Mouse (Mus musculus) embryonic facial prominence, embryonic 14.5 days (tissue): ENCODE measurements at regions not wholly inside any gene's neighbourhood (a gene's known extent, or its start where the extent isn't known, plus 50 kb on each side); places are given as distances from the start of the nearest gene placed in this dataset.

Experiments
- ATAC-seq: fragments of 200-750 bp; cut with Nextera tagmentation; 2 replicates; pipeline ENCODE4 v1.8.0; 2017; ENCODE audit warnings: low read depth, moderate number of reproducible peaks, moderate TSS enrichment
- DNase-seq: peaks from one replicate; pipeline ENCODE4 v3.0.0-alpha.2; 2015; ENCODE audit warnings: low spot score
- H3K27ac ChIP-seq: fragments of 300-500 bp; sonication (generic); replicated peaks from 2 replicates; pipeline ENCODE4 v1.5.1; 2014; ENCODE audit warnings: low read depth, mild to moderate bottlenecking, low read length, moderate library complexity
- H3K27me3 ChIP-seq: fragments of 300-500 bp; sonication (generic); replicated peaks from 2 replicates; pipeline ENCODE4 v1.6.1; 2014; ENCODE audit warnings: low read length; ENCODE audit not compliant: control insufficient read depth, insufficient read depth
- H3K36me3 ChIP-seq: fragments of 300-500 bp; sonication (generic); 2 replicates; pipeline ENCODE4 v1.6.1; 2014; ENCODE audit warnings: low read length, mixed read lengths; ENCODE audit not compliant: control insufficient read depth, insufficient read depth
- H3K4me1 ChIP-seq: fragments of 300-500 bp; sonication (generic); 2 replicates; pipeline ENCODE4 v1.6.1; 2014; ENCODE audit warnings: antibody characterized with exemption, low read length; ENCODE audit not compliant: control insufficient read depth, insufficient read depth
- H3K4me2 ChIP-seq: fragments of 300-500 bp; sonication (generic); 2 replicates; pipeline ENCODE4 v1.6.1; 2014; ENCODE audit warnings: low read depth, mild to moderate bottlenecking, low read length, moderate library complexity, mixed read lengths
- H3K4me3 ChIP-seq: fragments of 300-500 bp; sonication (generic); 2 replicates; pipeline ENCODE4 v1.5.1; 2014; ENCODE audit warnings: low read depth, mild to moderate bottlenecking, low read length
- H3K9ac ChIP-seq: fragments of 300-500 bp; sonication (generic); 2 replicates; pipeline ENCODE4 v1.6.1; 2014; ENCODE audit warnings: low read depth, mild to moderate bottlenecking, low read length, moderate library complexity, mixed read lengths
- H3K9me3 ChIP-seq: fragments of 300-500 bp; sonication (generic); 2 replicates; pipeline ENCODE4 v1.6.1; 2016; ENCODE audit warnings: low read length; ENCODE audit not compliant: control insufficient read depth
- WGBS: fragments of 180-500 bp; shearing (Covaris S2); extraction: QIAGEN DNeasy Blood & Tissue Kit; methylation state at CpG from one replicate; pipeline ENCODE4 v1.1.7; 2014; 5-methylcytosine and 5-hydroxymethylcytosine counted together

DNA sequence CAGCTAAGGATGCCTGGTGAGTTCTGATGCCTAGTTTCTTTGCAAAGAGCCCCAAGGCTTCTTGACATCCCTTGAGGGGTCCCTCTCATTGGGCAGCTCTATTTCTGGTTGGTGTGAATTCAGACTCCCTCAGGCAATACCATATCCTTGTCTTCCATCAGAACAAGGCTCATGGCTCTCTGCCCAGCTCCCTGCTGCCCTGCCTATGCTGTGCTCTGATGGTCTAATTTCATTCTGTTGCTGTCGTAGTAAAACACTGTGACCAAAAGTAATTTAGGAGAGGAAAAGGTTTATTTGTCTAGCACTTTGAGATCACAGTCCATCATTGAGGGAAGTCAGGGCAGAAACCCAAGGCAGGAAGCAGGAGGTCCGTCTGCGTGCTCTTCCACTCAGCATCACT is 75.1 kb downstream of the Pdgfa start:
- 64% methylated on average over 3 of the region's 3 CpGs for WGBS
- H3K9ac ChIP-seq, result no peak overlapping the region
- no peaks in the 10 kb centered on the region for H3K4me1 ChIP-seq
- H3K36me3 ChIP-seq, result no peaks in the 10 kb centered on the region
- DNase-seq, result peak; percentile 31
- no peak overlapping the region for H3K4me3 ChIP-seq
- no peak overlapping the region for H3K4me2 ChIP-seq
- H3K27me3 ChIP-seq, result no peaks in the 10 kb centered on the region
- H3K27ac ChIP-seq, result no peak overlapping the region
- H3K9me3 ChIP-seq, result peaks cover 7% of the 10 kb centered on the region; the same call in 1 of the 2 replicates
- ATAC-seq, result no peak
